Mouse (Mus musculus): ENCODE measurements around the gene Polr3b. TPM values are rescaled to one million over a fixed set of nuclear protein-coding genes. Genes with fewer than 3 reads are reported as not detected.
A peak's percentile ranks its signal among the peaks of the same experiment; 100 is the strongest.

The Polr3b gene
- polyA plus RNA-seq, 1 experiment from 2014 or later: 18.2 TPM

GRCm38 (mm10) chr10:84755786-84756203 is 133.7 kb downstream of the Polr3b start, which contains the start of gene Rfx4:
Rfx4 (plus strand) TSS chr10:84756062.
- Histone ChIP-seq H3K4me2 (replicated peaks; ENCODE audit: low read depth, low read length) (peak within 1 kb of the TSS; percentile 80), H3K4me3 (ENCODE audit: low read depth, low read length) (peak within 1 kb of the TSS; percentile 70), H3K4me1 (replicated peaks; ENCODE audit: control insufficient read depth, insufficient read depth, low read length) (peaks cover 7% of the 10 kb centered on the region), H3K27ac (ENCODE audit: low read depth, low read length) (peak within 1 kb of the TSS; percentile 87), H3K27me3 (ENCODE audit: control insufficient read depth, insufficient read depth, low read length) (peaks cover 27% of the 10 kb centered on the region), H3K36me3 (ENCODE audit: control insufficient read depth, insufficient read depth, low read length) (no peaks in the 10 kb centered on the region), H3K9me3 (ENCODE audit: control insufficient read depth, low read length) (no peaks in the 10 kb centered on the region), H3K9ac (ENCODE audit: low read depth, low read length) (peak within 1 kb of the TSS; percentile 88)
- DNase-seq (ENCODE audit: low spot score): peak; percentile 88
- ATAC-seq (ENCODE audit: low FRiP score): peak; percentile 78
- WGBS: under 1% methylated on average over 24 of the region's 24 CpGs

- ATAC-seq (ENCODE audit: low FRiP score): no peak
- under 1% methylated on average over 42 of the region's 42 CpGs for WGBS
- peaks cover 8% of the 10 kb centered on the region for H3K4me1 ChIP-seq (replicated peaks; ENCODE audit: control insufficient read depth, insufficient read depth, low read length)
- no peaks in the 10 kb centered on the region for H3K36me3 ChIP-seq (ENCODE audit: control insufficient read depth, insufficient read depth, low read length)
- peak overlapping the region; percentile 88 for H3K9ac ChIP-seq (ENCODE audit: low read depth, low read length)
- DNase-seq (ENCODE audit: low spot score): peak; percentile 79
- no peaks in the 10 kb centered on the region for H3K9me3 ChIP-seq (ENCODE audit: control insufficient read depth, low read length)
- H3K27me3 ChIP-seq (ENCODE audit: control insufficient read depth, insufficient read depth, low read length): peaks cover 27% of the 10 kb centered on the region
- H3K27ac ChIP-seq (ENCODE audit: low read depth, low read length): peak overlapping the region; percentile 87
- H3K4me3 ChIP-seq (ENCODE audit: low read depth, low read length): peak overlapping the region; percentile 70
- peak overlapping the region; percentile 80 for H3K4me2 ChIP-seq (replicated peaks; ENCODE audit: low read depth, low read length)
Observed at GRCm38 (mm10) chr10:84756435-84757095, 134.5 kb downstream of the Polr3b start.

- Histone ChIP-seq H3K9me3 (ENCODE audit: control insufficient read depth, low read length) (no peaks in the 10 kb centered on the region), H3K4me1 (replicated peaks; ENCODE audit: control insufficient read depth, insufficient read depth, low read length) (peaks cover 8% of the 10 kb centered on the region), H3K9ac (ENCODE audit: low read depth, low read length) (peak overlapping the region; percentile 88), H3K4me2 (replicated peaks; ENCODE audit: low read depth, low read length) (peak overlapping the region; percentile 80), H3K4me3 (ENCODE audit: low read depth, low read length) (peak overlapping the region; percentile 70), H3K27me3 (ENCODE audit: control insufficient read depth, insufficient read depth, low read length) (peaks cover 27% of the 10 kb centered on the region), H3K36me3 (ENCODE audit: control insufficient read depth, insufficient read depth, low read length) (no peaks in the 10 kb centered on the region), H3K27ac (ENCODE audit: low read depth, low read length) (peak overlapping the region; percentile 87)
- DNase-seq (ENCODE audit: low spot score) (peak; percentile 66), ATAC-seq (ENCODE audit: low FRiP score) (no peak)
- 2% methylated on average over 22 of the region's 22 CpGs for WGBS
Observed at GRCm38 (mm10) chr10:84757426-84758199, 135.5 kb downstream of the Polr3b start.

- H3K36me3 ChIP-seq (ENCODE audit: control insufficient read depth, insufficient read depth, low read length): no peaks in the 10 kb centered on the region
- peaks cover 27% of the 10 kb centered on the region for H3K27me3 ChIP-seq (ENCODE audit: control insufficient read depth, insufficient read depth, low read length)
- ATAC-seq (ENCODE audit: low FRiP score) (no peak), DNase-seq (ENCODE audit: low spot score) (no peak)
- WGBS: 4% methylated on average over 5 of the region's 5 CpGs
- H3K27ac ChIP-seq (ENCODE audit: low read depth, low read length): peak overlapping the region; percentile 65; the same call in 1 of the 2 replicates
- H3K4me2 ChIP-seq (replicated peaks; ENCODE audit: low read depth, low read length): peak overlapping the region; percentile 80
- peaks cover 8% of the 10 kb centered on the region for H3K4me1 ChIP-seq (replicated peaks; ENCODE audit: control insufficient read depth, insufficient read depth, low read length)
- peak overlapping the region; percentile 70 for H3K4me3 ChIP-seq (ENCODE audit: low read depth, low read length)
- H3K9ac ChIP-seq (ENCODE audit: low read depth, low read length): peak overlapping the region; percentile 88
- H3K9me3 ChIP-seq (ENCODE audit: control insufficient read depth, low read length): no peaks in the 10 kb centered on the region
Observed at GRCm38 (mm10) chr10:84758200-84758468, 136.0 kb downstream of the Polr3b start.

GRCm38 (mm10) chr10:84758483-84759431 is 136.7 kb downstream of the Polr3b start:
- H3K9me3 ChIP-seq (ENCODE audit: control insufficient read depth, low read length): no peaks in the 10 kb centered on the region
- H3K27ac ChIP-seq (ENCODE audit: low read depth, low read length): peak overlapping the region; percentile 65
- peak overlapping the region; percentile 80 for H3K4me2 ChIP-seq (replicated peaks; ENCODE audit: low read depth, low read length)
- H3K4me3 ChIP-seq (ENCODE audit: low read depth, low read length): peak overlapping the region; percentile 70
- ATAC-seq (ENCODE audit: low FRiP score) (no peak), DNase-seq (ENCODE audit: low spot score) (peak; percentile 70)
- peaks cover 8% of the 10 kb centered on the region for H3K4me1 ChIP-seq (replicated peaks; ENCODE audit: control insufficient read depth, insufficient read depth, low read length)
- H3K36me3 ChIP-seq (ENCODE audit: control insufficient read depth, insufficient read depth, low read length): no peaks in the 10 kb centered on the region
- H3K27me3 ChIP-seq (ENCODE audit: control insufficient read depth, insufficient read depth, low read length): peaks cover 26% of the 10 kb centered on the region
- peak overlapping the region; percentile 88 for H3K9ac ChIP-seq (ENCODE audit: low read depth, low read length)
- WGBS: 1% methylated on average over 51 of the region's 51 CpGs

GRCm38 (mm10) chr10:84759511-84760117 is 137.5 kb downstream of the Polr3b start:
- Histone ChIP-seq H3K4me3 (ENCODE audit: low read depth, low read length) (peak overlapping the region; percentile 70), H3K36me3 (ENCODE audit: control insufficient read depth, insufficient read depth, low read length) (no peaks in the 10 kb centered on the region), H3K4me1 (replicated peaks; ENCODE audit: control insufficient read depth, insufficient read depth, low read length) (peaks cover 11% of the 10 kb centered on the region), H3K27me3 (ENCODE audit: control insufficient read depth, insufficient read depth, low read length) (peaks cover 20% of the 10 kb centered on the region), H3K4me2 (replicated peaks; ENCODE audit: low read depth, low read length) (peak overlapping the region; percentile 80), H3K9me3 (ENCODE audit: control insufficient read depth, low read length) (no peaks in the 10 kb centered on the region), H3K9ac (ENCODE audit: low read depth, low read length) (peak overlapping the region; percentile 88), H3K27ac (ENCODE audit: low read depth, low read length) (peak overlapping the region; percentile 65)
- DNase-seq (ENCODE audit: low spot score): peak; percentile 68
- ATAC-seq (ENCODE audit: low FRiP score): no peak
- WGBS: 2% methylated on average over 16 of the region's 16 CpGs

GRCm38 (mm10) chr10:84760118-84761111 is 138.3 kb downstream of the Polr3b start:
- peak overlapping the region; percentile 80 for H3K4me2 ChIP-seq (replicated peaks; ENCODE audit: low read depth, low read length)
- H3K9me3 ChIP-seq (ENCODE audit: control insufficient read depth, low read length): no peaks in the 10 kb centered on the region
- peak overlapping the region; percentile 88 for H3K9ac ChIP-seq (ENCODE audit: low read depth, low read length)
- H3K4me1 ChIP-seq (replicated peaks; ENCODE audit: control insufficient read depth, insufficient read depth, low read length): peaks cover 11% of the 10 kb centered on the region
- DNase-seq (ENCODE audit: low spot score): peak; percentile 78
- peak overlapping the region; percentile 65 for H3K27ac ChIP-seq (ENCODE audit: low read depth, low read length)
- H3K27me3 ChIP-seq (ENCODE audit: control insufficient read depth, insufficient read depth, low read length): peaks cover 19% of the 10 kb centered on the region
- H3K36me3 ChIP-seq (ENCODE audit: control insufficient read depth, insufficient read depth, low read length): no peaks in the 10 kb centered on the region
- WGBS: 5% methylated on average over 46 of the region's 46 CpGs
- peak overlapping the region; percentile 70 for H3K4me3 ChIP-seq (ENCODE audit: low read depth, low read length)
- peak; percentile 46 for ATAC-seq (ENCODE audit: low FRiP score)
